Mouse (Mus musculus) intestine, embryonic 14.5 days (tissue): ENCODE results near the gene Tut1. TPM values are rescaled to one million over a fixed set of nuclear protein-coding genes. Genes with fewer than 3 reads are reported as not detected.

ENCODE experiments used
- ATAC-seq: fragments of 200-750 bp; cut with Nextera tagmentation; replicated peaks from 2 replicates; pipeline ENCODE4 v1.8.0; 2017; ENCODE audit warnings: low read depth, moderate number of reproducible peaks, moderate TSS enrichment, moderate library complexity; ENCODE audit not compliant: low FRiP score, low TSS enrichment
- DNase-seq: peaks from one replicate; pipeline ENCODE4 v3.0.0-alpha.2; 2018; ENCODE audit warnings: low spot score
- H3K27ac ChIP-seq: fragments of 300-500 bp; sonication (generic); 2 replicates; pipeline ENCODE4 v1.5.1; 2014; ENCODE audit warnings: low read depth, mild to moderate bottlenecking, control low read depth
- H3K27me3 ChIP-seq: fragments of 300-500 bp; sonication (generic); replicated peaks from 2 replicates; pipeline ENCODE4 v1.6.1; 2014; ENCODE audit warnings: low read length, control low read depth; ENCODE audit not compliant: control insufficient read depth, insufficient read depth
- H3K36me3 ChIP-seq: fragments of 300-500 bp; sonication (generic); 2 replicates; pipeline ENCODE4 v1.6.1; 2014; ENCODE audit warnings: low read length, control low read depth; ENCODE audit not compliant: control insufficient read depth, insufficient read depth
- H3K4me1 ChIP-seq: fragments of 300-500 bp; sonication (generic); replicated peaks from 2 replicates; pipeline ENCODE4 v1.6.1; 2014; ENCODE audit warnings: low read length, control low read depth, mixed read lengths; ENCODE audit not compliant: control insufficient read depth, insufficient read depth
- H3K4me2 ChIP-seq: fragments of 300-500 bp; sonication (generic); 2 replicates; pipeline ENCODE4 v1.6.1; 2014; ENCODE audit warnings: low read length
- H3K4me3 ChIP-seq: fragments of 300-500 bp; sonication (generic); 2 replicates; pipeline ENCODE4 v1.5.1; 2014; ENCODE audit warnings: low read depth, low read length, control low read depth, mixed read lengths
- H3K9ac ChIP-seq: fragments of 300-500 bp; sonication (generic); 2 replicates; pipeline ENCODE4 v1.6.1; 2014; ENCODE audit warnings: mild to moderate bottlenecking, low read length
- H3K9me3 ChIP-seq: fragments of 300-500 bp; sonication (generic); 2 replicates; pipeline ENCODE4 v1.6.1; 2016; ENCODE audit warnings: low read length, control low read depth; ENCODE audit not compliant: control insufficient read depth
- WGBS: fragments of 180-500 bp; shearing (Covaris S2); extraction: QIAGEN DNeasy Blood & Tissue Kit; methylation state at CpG from one replicate; pipeline ENCODE4 v1.1.7; 2014; 5-methylcytosine and 5-hydroxymethylcytosine counted together
- polyA plus RNA-seq: library from polyadenylated mRNA; unstranded; fragments of >200 nt; fragmentation: Nextera tagmentation; extraction: Ambion mirVana; gene quantifications from 2 replicates; pipeline ENCODE4 v1.2.1, GENCODE M21; 2014

The Tut1 gene
- polyA plus RNA-seq, 1 experiment from 2014 or later = 33.5 TPM

GRCm38 (mm10) chr19:8982303-8983149, 28.9 kb downstream of the Tut1 start:
- Histone ChIP-seq H3K4me2 (no peak overlapping the region), H3K4me1 (peaks cover 43% of the 10 kb centered on the region), H3K27ac (peak overlapping the region; percentile 79), H3K9ac (no peak overlapping the region), H3K36me3 (peaks cover 35% of the 10 kb centered on the region), H3K9me3 (no peaks in the 10 kb centered on the region), H3K4me3 (no peak overlapping the region), H3K27me3 (no peaks in the 10 kb centered on the region)
- whole genome bisulfite sequencing = 48% methylated on average over 5 of the region's 5 CpGs
- 0 out of 2 replicates have a peak, but pooled peaks have one; percentile 28 for ATAC-seq
- no peak for DNase-seq

- Histone ChIP-seq H3K4me2 (no peak overlapping the region), H3K27ac (peak overlapping the region; percentile 79), H3K27me3 (no peaks in the 10 kb centered on the region), H3K36me3 (peaks cover 29% of the 10 kb centered on the region), H3K9ac (no peak overlapping the region), H3K4me3 (no peak overlapping the region), H3K9me3 (no peaks in the 10 kb centered on the region), H3K4me1 (peaks cover 49% of the 10 kb centered on the region)
- ATAC-seq (peak; percentile 52), DNase-seq (no peak)
- 26% methylated on average over 4 of the region's 4 CpGs for WGBS
Measured at GRCm38 (mm10) chr19:8983150-8983650, 29.6 kb downstream of the Tut1 start.

- H3K9me3 ChIP-seq = no peaks in the 10 kb centered on the region
- H3K27ac ChIP-seq = peak overlapping the region; percentile 79
- 15% methylated on average over 7 of the region's 7 CpGs for WGBS
- no peak overlapping the region for H3K4me2 ChIP-seq
- DNase-seq = peak; percentile 80
- peaks cover 56% of the 10 kb centered on the region for H3K4me1 ChIP-seq
- ATAC-seq = peak; percentile 8; the same call in 1 of the 2 replicates
- peaks cover 17% of the 10 kb centered on the region for H3K36me3 ChIP-seq
- H3K9ac ChIP-seq = peak overlapping the region; percentile 25; the same call in 1 of the 2 replicates
- H3K4me3 ChIP-seq = no peak overlapping the region
- H3K27me3 ChIP-seq = no peaks in the 10 kb centered on the region
Measured at GRCm38 (mm10) chr19:8984255-8984868, 30.7 kb downstream of the Tut1 start.

GRCm38 (mm10) chr19:8985891-8986290, 32.2 kb downstream of the Tut1 start:
- 66% methylated on average over 5 of the region's 5 CpGs for WGBS

GRCm38 (mm10) chr19:8987816-8988215, 34.2 kb downstream of the Tut1 start:
- Histone ChIP-seq H3K36me3 (no peaks in the 10 kb centered on the region), H3K4me3 (no peak overlapping the region; the same call in 1 of the 2 replicates), H3K27ac (0 out of 2 replicates have a peak overlapping the region, but pooled peaks have one; percentile 5), H3K27me3 (no peaks in the 10 kb centered on the region), H3K4me2 (no peak overlapping the region), H3K9me3 (no peaks in the 10 kb centered on the region), H3K4me1 (peaks cover 61% of the 10 kb centered on the region), H3K9ac (no peak overlapping the region)
- 32% methylated on average over 2 of the region's 2 CpGs for WGBS
- ATAC-seq (no peak), DNase-seq (no peak)

More at GRCm38 (mm10) chr19:8985891-8986290, 32.2 kb downstream of the Tut1 start:
- Histone ChIP-seq H3K9me3 (no peaks in the 10 kb centered on the region), H3K4me2 (no peak overlapping the region), H3K27me3 (no peaks in the 10 kb centered on the region), H3K4me3 (no peak overlapping the region), H3K36me3 (peaks cover 2% of the 10 kb centered on the region; the same call in 1 of the 2 replicates), H3K27ac (no peak overlapping the region), H3K4me1 (peaks cover 58% of the 10 kb centered on the region), H3K9ac (no peak overlapping the region)
- ATAC-seq (no peak), DNase-seq (no peak)

- Histone ChIP-seq H3K36me3 (no peaks in the 10 kb centered on the region), H3K9ac (peak overlapping the region; percentile 82), H3K4me1 (peaks cover 61% of the 10 kb centered on the region), H3K27ac (peak overlapping the region; percentile 93), H3K4me3 (peak overlapping the region; percentile 75), H3K27me3 (no peaks in the 10 kb centered on the region), H3K9me3 (no peaks in the 10 kb centered on the region), H3K4me2 (peak overlapping the region; percentile 68)
- no peak for ATAC-seq
- 22% methylated on average over 15 of the region's 15 CpGs for WGBS
- DNase-seq = no peak
Measured at GRCm38 (mm10) chr19:8988346-8989065, 34.9 kb downstream of the Tut1 start.

- ATAC-seq (peak; percentile 67), DNase-seq (peak; percentile 82)
- Histone ChIP-seq H3K9ac (peak within 1 kb of the TSS; percentile 82), H3K27me3 (no peaks in the 10 kb centered on the region), H3K9me3 (no peaks in the 10 kb centered on the region), H3K4me1 (peaks cover 57% of the 10 kb centered on the region), H3K27ac (peak within 1 kb of the TSS; percentile 93), H3K4me3 (peak within 1 kb of the TSS; percentile 75), H3K36me3 (no peaks in the 10 kb centered on the region), H3K4me2 (peak within 1 kb of the TSS; percentile 68)
- under 1% methylated on average over 41 of the region's 42 CpGs for WGBS
Measured at GRCm38 (mm10) chr19:8989066-8989566, 35.5 kb downstream of the Tut1 start, which contains the start of gene Ahnak. Ahnak (plus strand) TSS chr19:8989284.
